Mouse (Mus musculus) megakaryocyte progenitor cell, adult 5-6 weeks (primary cell): ENCODE measurements around the gene Nudt21. TPM values are rescaled to one million over a fixed set of nuclear protein-coding genes. Genes with fewer than 3 reads are reported as not detected.

Experiments
- ATAC-seq: replicated peaks from 2 replicates; pipeline ENCODE4 v1.8.0; 2016; ENCODE audit warnings: mild to moderate bottlenecking, moderate TSS enrichment, inconsistent platforms; ENCODE audit not compliant: poor library complexity
- total RNA-seq, 2 experiments: library from RNA; stranded (forward) in 1 of 2; stranded (reverse) in 1 of 2; fragments of 157-497, 149-512 nt in 1 of 2; fragments of 200-1000 nt in 1 of 2; gene quantifications; 2 replicates each; pipeline versions ENCODE4 v1.2.3 to v1.2.4; 2015 to 2017

Gene Nudt21
- total RNA-seq, 2 experiments from 2014 or later: 112 to 119 TPM

DNA sequence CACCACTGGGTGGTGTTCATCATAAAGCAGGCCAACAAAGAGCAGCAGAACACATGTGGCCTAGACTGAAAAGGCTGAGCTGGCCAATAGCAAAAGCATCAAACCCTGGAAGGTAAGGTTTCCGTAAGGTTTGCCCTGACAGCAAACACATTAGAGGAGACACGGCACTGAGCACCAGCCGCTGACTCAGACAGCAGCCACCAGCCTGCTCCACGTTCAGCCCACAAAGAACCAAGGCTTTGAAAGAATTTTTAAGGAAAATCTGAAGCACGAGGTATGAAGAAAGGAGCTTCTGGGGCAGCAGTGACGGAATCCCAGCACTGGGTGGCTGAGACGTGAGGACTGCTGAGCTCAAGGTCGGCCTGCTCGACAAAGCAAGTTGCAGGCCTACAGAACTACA lies 32.7 kb downstream of the Nudt21 start:
- no peak for ATAC-seq

DNA sequence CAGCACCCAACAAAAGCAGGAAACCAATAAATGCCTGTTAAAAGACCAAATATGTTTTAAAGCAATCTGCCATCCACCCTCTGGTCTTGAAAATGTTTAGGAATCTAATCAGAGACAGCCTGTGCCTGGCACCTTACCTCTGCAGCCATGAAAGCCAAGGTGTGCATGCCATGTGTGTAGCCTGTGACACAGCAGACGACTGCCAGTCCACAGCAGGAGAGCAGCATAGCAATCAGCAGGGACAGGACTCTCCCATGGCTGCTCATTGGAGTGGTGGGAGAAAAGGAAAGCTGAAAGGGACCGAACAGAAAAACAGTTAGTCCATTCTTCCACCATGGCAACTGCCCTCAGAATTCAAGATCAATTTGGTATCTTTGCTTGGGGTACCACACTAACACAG lies 37.9 kb downstream of the Nudt21 start:
- no peak for ATAC-seq

DNA sequence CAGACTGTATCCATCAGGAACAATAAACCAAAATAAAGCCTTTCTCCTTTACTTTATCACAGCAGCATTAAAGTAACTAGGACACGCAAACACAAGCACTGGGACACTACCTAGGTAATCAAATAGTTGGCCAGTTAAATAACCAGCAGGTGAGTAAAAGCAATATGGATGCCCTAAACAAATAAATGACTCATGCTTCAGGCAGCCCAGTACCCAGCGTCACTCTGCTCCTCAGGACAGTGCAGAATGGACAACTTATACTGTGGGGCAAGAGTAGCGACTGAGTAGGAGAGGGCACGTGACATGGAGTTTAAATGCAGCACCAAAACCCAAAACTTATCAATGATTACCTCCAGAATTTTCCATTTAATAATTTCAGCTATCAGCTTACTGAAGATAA lies 47.1 kb downstream of the Nudt21 start:
- no peak for ATAC-seq

DNA sequence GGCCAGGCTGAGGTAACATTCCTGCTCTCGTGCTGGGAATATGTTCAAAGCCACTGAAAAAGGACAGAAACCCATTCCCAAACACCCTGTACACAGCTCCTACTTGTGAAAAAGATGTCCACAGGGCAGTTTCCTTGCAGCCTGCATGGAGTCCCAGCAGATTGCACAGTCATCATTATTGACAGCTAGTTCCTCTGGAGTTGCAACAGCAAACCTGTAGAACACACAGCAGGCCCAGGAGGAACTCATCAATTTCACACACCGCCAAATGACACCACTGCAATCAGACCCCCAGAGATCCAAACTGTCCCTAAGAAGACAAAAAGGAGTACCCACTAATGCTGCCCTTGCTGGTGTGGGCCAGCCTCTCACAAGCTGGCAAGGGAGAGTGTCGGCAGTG lies 52.1 kb downstream of the Nudt21 start:
- ATAC-seq: peak; percentile 34; the same call in 1 of the 2 replicates

DNA sequence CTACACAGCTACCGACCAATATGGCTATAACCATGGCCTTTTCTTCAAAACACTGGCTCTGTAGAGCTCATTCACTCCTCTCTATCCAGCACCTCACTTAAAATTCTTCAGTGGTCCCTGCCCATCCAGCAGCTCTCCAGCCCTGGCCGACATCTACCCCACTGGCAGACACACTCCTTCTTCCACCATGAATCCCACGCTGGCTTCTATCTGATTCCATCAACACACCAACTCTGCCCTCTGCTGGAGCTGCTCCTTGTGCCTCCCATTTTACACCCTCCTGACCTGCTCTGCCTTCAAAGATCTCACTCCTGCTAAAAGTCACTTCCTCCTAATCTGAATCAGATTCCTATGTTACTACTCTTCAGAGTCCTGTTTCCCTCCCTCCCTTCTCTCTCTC lies 53.0 kb downstream of the Nudt21 start:
- ATAC-seq: no peak

DNA sequence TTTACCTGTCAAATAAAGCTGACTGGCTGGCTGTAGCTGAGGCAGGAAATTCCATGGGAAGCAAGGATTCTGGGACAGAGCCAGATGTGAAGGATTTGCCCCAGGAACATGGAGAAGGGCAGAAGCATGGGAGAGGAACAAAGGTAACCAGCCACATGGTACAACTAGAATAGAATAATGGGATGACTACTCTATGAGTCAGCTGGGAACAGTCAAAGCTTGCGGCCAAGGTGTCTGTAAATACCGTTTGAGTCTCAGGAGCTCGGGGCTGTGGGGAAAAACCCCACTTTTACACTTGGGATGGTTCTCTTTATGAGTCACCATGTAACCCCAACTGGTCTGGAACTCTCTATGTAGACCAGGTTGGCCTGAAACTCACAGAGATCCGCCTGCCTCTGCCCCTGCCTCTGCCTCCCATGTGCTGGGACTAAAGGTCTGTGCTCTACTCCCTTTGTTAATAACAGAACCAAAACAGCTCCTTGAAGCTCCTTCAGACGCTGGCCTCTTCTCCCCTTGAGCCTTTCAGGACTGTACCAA lies 55.1 kb downstream of the Nudt21 start:
- ATAC-seq: no peak

DNA sequence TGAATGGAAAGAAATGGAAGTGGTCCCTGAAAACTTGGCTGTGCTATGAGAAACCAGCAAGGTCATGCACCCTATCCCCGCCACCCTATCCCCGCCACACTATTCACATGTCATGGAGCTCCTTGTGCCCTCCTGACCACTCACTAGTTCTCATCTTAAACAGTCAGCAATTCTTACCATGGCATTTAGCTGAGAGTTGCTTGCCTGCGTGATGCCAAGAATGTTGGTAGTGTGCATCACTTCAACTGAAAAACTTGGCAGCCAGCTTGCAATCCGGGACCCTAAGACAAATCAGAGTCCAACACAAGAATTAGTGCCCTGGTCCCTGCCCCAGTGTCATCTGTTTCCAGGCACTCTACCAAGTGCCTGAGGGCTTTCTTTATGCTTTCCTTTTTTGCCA lies 56.7 kb downstream of the Nudt21 start:
- ATAC-seq: no peak

DNA sequence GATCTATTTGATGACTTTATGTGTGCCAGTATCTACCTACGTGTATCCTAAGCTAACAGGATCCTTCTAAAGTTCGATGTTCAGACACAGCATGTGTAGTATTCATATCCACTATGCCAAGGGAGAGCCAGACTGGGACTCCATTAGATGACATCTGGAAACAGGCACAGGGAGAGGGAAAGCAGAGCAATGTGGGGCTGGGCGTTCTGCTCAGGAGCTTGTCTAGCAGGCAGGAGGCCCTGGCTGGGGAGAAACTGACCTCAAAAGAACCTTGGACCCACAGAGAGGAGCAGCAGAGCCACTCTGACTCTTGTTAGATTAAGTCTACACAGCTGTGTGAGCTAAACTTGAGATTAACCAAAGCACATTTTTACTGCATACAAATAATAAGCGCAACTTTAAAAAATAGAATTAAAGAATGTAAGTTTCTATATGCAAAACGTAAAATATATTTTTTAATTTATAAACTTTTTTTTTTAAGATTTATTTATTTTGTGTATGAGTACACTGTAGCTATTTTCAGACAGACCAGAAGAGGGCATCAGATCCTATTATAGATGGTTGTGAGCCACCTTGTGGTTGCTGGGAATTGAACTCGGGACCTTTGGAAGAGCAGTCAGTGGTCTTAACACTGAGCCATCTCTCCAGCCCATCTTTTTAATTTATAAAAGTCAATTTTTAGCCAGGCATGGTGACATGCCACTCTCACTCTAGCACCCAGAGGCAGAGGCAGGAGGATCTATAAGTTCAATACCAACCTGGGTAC lies 60.2 kb downstream of the Nudt21 start:
- ATAC-seq: no peak

DNA sequence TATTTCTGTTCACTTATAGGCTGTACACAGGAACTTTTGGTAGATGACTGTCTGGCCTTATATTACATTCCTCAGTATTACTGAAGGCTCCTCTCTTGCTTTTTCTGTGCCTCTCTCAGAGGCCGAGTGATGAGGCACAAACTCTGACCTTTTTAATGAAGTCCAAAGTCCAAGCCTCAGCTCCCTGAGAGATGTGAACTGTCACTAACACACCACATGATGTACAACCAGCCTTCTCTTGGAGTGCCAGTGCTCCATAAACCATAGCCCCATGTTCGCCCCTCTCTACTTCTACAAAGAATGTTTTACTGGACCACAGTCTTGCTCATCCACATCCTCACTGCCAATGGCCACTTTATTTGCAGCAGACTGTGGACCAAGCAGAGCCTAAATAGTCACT lies 61.5 kb downstream of the Nudt21 start:
- no peak for ATAC-seq

DNA sequence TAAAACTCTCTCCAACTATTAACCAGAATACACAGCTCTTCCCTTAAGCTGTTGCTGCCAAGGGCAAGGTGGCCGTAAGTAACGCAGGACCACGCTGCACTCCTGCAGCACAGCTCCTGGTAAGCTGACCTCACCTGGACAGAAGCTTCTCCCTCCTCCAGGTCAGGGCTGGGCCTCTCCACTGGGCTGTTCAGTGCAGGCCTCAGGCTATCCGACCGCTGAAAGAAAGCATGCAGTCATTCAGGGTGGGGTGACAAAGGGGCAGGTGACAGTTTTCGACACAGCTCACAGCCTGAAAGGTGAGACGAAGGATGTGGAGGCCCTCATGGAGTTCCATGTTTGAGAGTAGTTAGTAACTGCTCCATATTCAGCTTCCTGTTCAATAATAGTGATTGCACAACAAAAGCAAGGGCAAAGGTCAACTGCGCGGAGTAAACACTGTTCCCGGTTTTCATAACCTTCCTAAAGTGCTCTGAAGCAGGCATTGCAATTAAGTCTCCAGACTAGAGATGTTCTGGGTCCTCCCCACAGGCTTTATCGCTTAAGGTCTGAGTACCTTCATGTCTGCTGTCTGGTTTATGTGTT lies 62.1 kb downstream of the Nudt21 start:
- ATAC-seq: no peak

DNA sequence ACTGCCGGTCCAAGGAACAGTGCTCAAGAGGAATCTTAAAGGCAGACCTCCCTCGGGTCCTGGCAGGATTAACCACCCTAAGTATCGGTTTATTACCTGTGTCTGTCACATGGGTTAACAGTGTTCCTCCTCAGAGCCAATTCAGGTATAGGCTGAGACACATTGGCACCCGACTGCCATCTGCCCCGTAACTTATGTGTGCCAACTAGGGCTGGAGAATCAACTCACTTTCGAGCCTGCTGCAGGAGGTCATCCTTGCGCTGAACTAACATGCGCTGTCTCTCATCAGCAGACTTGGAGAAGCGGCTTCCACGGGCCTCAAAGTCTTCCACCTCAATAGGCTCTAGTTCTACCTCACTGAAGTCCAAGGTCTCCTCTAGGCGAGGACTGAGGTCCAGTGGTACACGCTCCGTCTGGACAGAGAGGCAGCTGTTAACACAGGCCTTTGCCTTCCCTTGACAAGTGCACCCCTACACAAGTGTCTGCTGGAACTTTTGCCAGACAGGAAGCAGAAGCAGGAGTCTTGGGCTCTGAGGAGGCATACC lies 62.9 kb downstream of the Nudt21 start:
- no peak for ATAC-seq

DNA sequence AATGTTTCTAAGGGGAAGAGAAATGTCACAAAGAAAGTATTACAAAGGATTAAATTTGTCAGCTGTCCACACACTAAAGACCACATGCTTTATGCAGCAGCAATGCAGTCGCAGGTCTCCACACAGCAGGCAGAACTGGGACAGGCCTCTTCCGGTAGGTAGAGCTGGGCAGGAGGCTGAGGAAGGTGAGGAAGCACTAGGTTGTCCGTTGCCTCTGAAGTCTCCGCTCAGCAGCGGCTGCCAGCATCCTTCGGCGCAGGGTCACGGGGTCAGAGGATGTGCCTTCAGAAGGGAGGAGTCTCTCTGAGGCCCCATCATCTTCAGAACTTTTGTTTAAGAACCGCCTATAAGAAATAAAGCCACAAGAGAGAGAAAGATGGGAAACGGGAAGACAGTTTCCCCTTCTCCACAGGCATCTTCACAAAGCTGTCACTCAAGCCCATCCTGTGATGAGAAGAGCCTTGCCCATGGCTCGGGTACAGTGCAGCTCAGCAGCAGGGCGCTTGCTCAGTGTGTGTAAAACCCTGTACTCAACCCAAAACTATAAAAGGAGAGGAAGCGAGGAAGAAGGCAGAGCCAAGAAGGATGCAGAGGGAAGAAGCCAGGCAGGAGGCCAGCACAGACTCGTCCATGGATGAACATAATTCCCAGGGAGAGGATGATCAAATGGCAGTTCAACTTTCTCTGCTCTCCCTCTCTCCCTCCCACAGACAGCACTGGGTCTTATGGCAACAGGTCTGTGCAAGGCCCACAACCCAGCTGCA lies 63.7 kb downstream of the Nudt21 start:
- no peak for ATAC-seq

DNA sequence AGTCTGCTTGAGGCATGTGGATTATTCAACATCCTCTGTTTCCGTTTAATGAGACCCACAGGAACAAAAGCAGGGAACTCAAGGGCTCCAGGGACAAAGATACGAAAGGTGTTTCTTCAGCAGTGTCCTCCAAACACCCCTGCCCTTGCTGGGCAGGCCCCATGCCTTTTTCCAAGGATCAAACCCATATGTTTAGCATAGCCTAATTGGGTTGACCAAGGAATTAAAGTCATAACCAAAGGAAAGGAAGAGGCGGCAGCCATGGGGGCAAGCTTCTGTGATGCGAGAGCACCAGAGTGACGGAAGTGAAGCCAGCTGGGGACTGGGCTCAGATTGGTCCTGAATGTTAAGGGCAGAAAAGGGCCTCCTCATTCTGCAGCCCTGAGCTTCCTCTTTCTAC lies 64.6 kb downstream of the Nudt21 start:
- ATAC-seq: no peak

DNA sequence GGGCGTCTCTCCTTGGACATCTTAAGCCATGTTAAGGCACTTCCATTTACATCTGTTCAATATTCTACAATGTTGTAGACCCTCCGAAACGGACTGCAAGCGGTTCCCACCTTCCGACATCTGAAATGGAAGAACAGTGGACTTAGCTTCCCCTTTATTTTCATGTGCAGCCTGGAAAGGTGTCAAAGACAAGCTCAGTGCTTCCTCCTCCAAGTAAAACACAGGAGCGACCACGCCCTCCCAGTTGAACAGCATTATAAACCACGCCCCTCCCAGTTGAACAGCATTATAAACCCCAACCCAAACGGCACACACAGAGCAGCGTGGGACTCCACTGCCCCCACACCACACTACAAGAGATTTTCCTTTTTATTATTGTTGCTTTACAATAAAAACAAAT lies 65.4 kb downstream of the Nudt21 start:
- ATAC-seq: no peak

DNA sequence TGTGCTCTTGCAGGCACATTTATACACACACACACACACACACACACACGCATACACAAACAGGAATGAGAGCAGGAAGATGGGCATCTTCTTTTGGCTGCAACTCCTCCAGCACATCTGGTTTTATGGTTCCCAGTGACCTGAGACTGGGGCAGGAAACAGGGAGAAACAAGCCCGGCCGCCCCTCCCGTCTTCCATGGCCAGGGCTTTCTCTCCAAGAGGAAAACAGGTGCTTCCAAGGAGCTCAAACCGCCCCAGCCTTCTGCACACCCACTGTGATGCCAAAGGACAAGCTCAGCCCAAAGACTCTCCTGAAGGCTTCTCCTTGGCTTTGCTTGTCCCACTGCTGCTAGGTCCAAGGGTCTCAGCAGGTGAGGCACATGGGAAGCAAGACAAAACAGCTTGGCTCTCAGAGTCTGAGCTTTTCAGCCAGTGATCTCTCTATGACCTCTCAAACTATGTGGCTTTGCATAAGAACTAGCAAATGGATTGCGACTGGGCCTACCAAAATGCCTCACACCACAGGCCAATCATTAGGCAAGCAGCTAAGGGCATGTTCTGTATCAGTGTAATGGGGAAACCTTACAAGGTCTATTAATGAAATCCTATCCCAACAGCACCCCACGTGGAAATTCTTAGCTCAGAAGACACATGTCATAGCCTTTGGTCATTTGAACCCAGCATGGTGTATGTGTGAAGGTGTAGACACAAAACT lies 67.0 kb downstream of the Nudt21 start:
- no peak for ATAC-seq

DNA sequence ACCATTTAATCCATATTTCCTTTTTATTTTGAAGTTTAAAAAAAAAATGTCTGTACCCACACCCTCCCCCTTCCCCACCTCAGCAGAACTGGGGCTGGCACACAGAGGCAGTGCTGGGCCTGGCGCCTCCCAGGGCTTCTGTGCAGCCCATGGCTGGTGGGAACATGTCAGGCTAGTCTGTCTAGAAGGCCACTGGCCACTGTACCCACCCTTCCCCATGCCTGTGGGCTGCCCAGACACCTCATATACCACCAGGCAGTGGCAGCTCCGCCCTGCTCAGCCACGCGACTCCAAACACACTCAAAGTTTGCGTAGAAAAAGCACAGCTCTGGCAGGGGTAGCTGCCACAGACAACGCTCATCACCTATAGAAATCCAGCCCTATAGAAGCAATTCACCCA lies 68.5 kb downstream of the Nudt21 start:
- ATAC-seq: no peak

Other genes starting within 250 kb of the Nudt21 start
- gene Gnao1, start 227.1 kb downstream of the Nudt21 start, total RNA-seq (2015): not detected in 2 replicates
- gene Gnao1, start 227.1 kb downstream of the Nudt21 start, total RNA-seq (2017): not detected in 2 replicates
- gene Amfr, start 24.2 kb downstream of the Nudt21 start, total RNA-seq (2015): 31.0 and 31.5 TPM in 2 replicates
- gene Amfr, start 24.2 kb downstream of the Nudt21 start, total RNA-seq (2017): 62.6 and 132 TPM in 2 replicates
- 21.7 and 26.8 TPM in 2 replicates for gene Ogfod1, start 167 bp upstream of the Nudt21 start, total RNA-seq (2015)
- gene Ogfod1, start 167 bp upstream of the Nudt21 start, total RNA-seq (2017): 18.1 and 19.6 TPM in 2 replicates
- 7.0 and 11.9 TPM in 2 replicates for gene Bbs2, start 61.9 kb upstream of the Nudt21 start, total RNA-seq (2015)
- gene Bbs2, start 61.9 kb upstream of the Nudt21 start, total RNA-seq (2017): 4.1 and 4.4 TPM in 2 replicates
- not detected in 2 replicates for gene Mt4, start 100.2 kb upstream of the Nudt21 start, total RNA-seq (2015)
- gene Mt4, start 100.2 kb upstream of the Nudt21 start, total RNA-seq (2017): not detected in 2 replicates
- not detected in 2 replicates for gene Mt3, start 115.6 kb upstream of the Nudt21 start, total RNA-seq (2015)
- not detected in 2 replicates for gene Mt3, start 115.6 kb upstream of the Nudt21 start, total RNA-seq (2017)
- gene Mt2, start 135.6 kb upstream of the Nudt21 start, total RNA-seq (2015): 24.5 and 53.6 TPM in 2 replicates
- 35.6 and 47.5 TPM in 2 replicates for gene Mt2, start 135.6 kb upstream of the Nudt21 start, total RNA-seq (2017)
- 232 and 285 TPM in 2 replicates for gene Mt1, start 142.1 kb upstream of the Nudt21 start, total RNA-seq (2015)
- gene Mt1, start 142.1 kb upstream of the Nudt21 start, total RNA-seq (2017): 321 and 389 TPM in 2 replicates
- gene Nup93, start 177.5 kb upstream of the Nudt21 start, total RNA-seq (2015): 26.7 and 32.4 TPM in 2 replicates
- gene Nup93, start 177.5 kb upstream of the Nudt21 start, total RNA-seq (2017): 36.3 and 46.1 TPM in 2 replicates